Mouse (Mus musculus) T-helper 1 cell (primary cell): Measurements from ENCODE around the gene Retreg3.

ENCODE experiments used
- in situ Hi-C: fragments of 300-600 bp; cut with MboI, MseI; formaldehyde crosslinking; loops from one replicate; pipeline ENCODE4 v1.15.1; 2025; ENCODE audit warnings: high pct_unique_total_duplicates

Retreg3 gene

DNA sequence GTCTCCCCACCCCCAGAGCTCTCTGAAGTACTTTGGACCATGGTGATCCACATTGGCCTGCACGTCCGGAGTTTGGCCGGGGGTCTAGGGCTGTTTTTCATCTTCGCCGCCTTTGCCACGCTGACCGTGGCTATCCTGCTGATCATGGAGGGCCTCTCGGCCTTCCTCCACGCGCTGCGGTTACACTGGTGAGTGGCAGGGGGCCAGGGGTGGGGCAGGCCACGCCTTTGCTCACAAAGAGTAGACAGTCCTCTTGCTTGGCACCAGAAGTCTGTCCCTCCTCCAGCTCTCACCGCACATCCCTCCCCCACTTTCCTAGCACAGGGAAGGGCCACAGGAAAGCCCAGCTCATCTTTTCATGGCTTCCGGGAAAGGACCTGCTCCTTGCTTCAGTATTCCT, 64.3 kb downstream of the Retreg3 start:
- in situ Hi-C loops: loop anchor here (5.0 kb wide), 1 partner anchor 73 kb away; no protein-coding TSS in a partner anchor

- in situ Hi-C loops: no loop called here
Observed at GRCm38 (mm10) chr11:101053974-101054373, 65.7 kb downstream of the Retreg3 start.

DNA sequence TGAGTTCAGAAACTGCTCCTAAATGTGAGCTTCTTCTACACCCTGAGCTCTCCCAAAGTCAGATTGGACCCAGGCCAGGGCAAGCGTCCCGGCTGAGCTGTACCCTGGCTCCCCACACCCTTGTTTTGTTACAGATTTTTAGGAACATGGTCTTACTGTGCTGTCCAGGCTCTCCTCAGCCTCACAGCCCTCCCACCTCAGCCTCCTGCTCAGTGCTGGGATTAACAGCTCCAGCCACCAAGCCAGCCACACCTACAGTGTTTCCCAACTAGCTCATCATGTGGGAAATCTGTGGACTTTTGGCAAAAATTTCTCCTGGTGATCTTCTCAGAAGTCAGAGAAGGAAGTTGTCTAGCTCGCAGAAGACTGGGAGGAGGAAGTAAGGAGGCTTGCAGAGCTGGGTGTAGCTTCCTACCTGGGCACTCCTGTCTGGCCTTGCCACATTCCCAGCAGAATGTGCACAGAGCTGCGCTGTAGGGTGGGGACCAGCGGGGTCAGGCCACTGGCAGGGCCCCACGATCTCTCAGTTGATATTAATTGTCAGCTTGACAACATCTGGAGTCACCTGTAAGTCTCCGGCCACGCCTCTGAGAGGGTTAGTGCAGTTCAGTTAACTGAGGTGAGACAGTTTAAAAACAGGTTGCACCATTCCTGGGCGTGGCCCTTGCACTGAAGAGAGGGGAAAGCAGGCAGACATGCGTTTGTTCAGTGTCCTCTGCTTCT, 66.8 kb downstream of the Retreg3 start:
- in situ Hi-C loops: no loop called here

- in situ Hi-C loops: no loop called here
Observed at GRCm38 (mm10) chr11:101051617-101052016, 68.1 kb downstream of the Retreg3 start.

- in situ Hi-C loops: no loop called here
Observed at GRCm38 (mm10) chr11:101051051-101051493, 68.6 kb downstream of the Retreg3 start.

DNA sequence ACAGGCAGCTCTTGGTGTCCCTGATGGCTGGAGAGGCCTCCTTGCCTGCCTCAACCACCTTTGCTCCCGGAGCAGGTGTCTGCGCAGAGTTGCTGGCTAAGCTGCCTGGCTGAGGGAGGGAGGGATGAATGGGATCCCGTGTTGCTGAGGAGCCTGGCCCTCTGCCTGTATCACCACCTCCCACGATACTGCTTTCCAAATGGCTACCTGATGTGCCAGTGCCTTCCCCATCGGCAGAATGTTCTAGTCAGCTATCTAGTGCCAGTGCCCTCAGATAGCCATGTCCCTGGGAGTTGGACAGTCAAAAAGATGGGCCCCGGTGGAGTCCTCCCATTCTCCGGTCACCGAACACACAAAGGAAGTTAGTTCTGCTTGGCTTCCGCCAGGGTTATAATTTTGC, 69.3 kb downstream of the Retreg3 start:
- in situ Hi-C loops: no loop called here

GRCm38 (mm10) chr11:101047502-101047901, 72.2 kb downstream of the Retreg3 start:
- in situ Hi-C loops: no loop called here

DNA sequence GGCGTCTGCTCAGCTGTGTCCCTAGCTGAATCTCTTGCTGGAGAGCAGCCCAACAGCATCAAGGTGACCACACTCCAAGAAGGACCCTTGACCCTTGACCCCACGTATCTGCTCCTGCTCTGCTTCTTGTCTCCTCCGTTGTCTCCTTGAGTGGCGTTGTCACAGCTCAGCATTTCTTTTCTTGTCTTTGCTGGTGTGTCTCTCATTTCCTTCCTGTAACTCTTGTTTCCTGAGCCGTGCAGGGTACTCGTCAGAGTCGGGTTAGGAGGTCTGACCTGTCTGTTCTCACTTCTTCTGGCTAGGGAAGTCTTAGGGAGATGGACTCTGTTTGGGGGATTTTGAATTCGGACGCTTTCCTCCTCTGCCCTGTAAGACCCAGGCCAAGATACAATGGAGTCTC, 73.3 kb downstream of the Retreg3 start:
- in situ Hi-C loops: no loop called here
